Mouse (Mus musculus) brown adipose tissue, adult 24 weeks (tissue): ENCODE measurements at regions not wholly inside any gene's neighbourhood (a gene's known extent, or its start where the extent isn't known, plus 50 kb on each side); places are given as distances from the start of the nearest gene placed in this dataset.
A peak's percentile ranks its signal among the peaks of the same experiment; 100 is the strongest.

ENCODE experiments used
- H3K27ac ChIP-seq: fragments of 200-500 bp; replicated peaks from 2 replicates; pipeline ENCODE4 v1.5.1; 2012; ENCODE audit warnings: low read depth, mild to moderate bottlenecking, low read length
- H3K4me1 ChIP-seq: fragments of 200-500 bp; 2 replicates; pipeline ENCODE4 v1.6.1; 2012; ENCODE audit warnings: low read length, mixed read lengths; ENCODE audit not compliant: control insufficient read depth, insufficient read depth, insufficient read length
- H3K4me3 ChIP-seq: fragments of 200-500 bp; 2 replicates; pipeline ENCODE4 v1.5.1; 2012; ENCODE audit warnings: low read depth, mild to moderate bottlenecking, low read length, moderate library complexity; ENCODE audit not compliant: insufficient read depth

- Histone ChIP-seq H3K4me1 (peaks cover 6% of the 10 kb centered on the region; the same call in 1 of the 2 replicates), H3K27ac (no peak overlapping the region), H3K4me3 (no peak overlapping the region)
These were observed 198.5 kb downstream of the Hlx start for GRCm38 (mm10) chr1:184533870-184534269.

DNA sequence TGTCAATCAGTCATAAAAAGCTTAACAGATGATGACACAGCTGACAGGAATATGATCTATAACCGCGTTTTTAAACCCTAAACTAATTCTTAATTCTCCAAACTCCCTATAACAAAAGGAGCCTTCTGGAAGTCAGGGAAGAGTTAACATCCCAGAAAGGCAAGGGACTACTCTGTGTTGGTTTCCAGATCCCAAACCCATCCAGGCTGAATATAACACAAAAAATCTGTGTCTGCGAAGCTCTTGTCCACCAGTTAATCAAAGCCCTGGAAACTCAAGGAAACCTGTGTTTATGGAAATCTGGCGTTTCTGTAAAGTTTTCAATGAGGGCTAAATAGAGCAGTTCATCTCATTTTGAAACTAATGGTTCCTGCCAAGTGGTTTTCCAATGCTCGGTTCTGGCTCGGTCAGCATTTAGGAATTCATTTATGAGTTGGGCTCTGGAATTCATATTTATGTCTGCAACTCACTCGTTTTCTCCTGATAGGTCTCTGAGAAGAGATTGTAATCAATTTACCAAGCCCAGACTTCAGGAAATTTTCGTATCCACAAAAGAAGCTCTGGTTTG, 199.8 kb downstream of the Hlx start:
- Histone ChIP-seq H3K4me3 (no peak overlapping the region), H3K4me1 (peaks cover 6% of the 10 kb centered on the region; the same call in 1 of the 2 replicates), H3K27ac (peak overlapping the region; percentile 27)

DNA sequence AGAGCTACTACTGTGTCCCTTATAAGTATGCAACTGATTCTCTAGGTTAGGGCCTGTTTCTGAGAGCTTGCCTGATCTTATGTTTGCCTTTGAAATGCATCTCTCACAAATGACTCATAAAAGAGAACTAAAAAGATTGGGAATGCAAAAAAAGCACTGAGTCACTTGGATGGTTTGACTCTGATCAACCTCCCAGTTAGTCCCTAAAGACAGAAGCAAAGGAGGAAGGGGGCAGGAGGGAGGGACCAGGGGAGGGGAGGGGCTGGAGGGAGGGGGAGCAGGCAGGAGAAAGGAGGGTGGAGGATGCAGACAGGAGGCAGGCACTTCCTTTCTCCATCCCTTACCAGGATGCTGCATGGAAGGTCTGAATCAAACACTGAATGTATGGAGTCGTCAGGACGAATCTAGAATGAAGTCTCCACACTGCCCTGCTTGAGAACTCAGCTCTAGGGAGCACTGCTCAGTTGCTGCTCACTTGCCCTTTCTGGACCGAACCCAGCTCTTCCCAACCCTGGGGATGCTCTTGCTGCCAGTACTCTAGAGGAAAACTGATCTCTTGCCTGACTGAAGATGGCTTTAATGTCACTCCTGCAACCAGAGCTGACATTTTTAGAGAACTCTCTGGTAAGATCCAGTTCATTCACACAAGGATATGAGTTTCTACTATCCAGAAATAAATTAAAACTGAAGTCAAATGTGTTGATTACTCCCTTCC, 201.7 kb downstream of the Hlx start:
- H3K27ac ChIP-seq = no peak overlapping the region
- no peak overlapping the region for H3K4me3 ChIP-seq
- peaks cover 2% of the 10 kb centered on the region; the same call in 1 of the 2 replicates for H3K4me1 ChIP-seq

- no peak overlapping the region for H3K27ac ChIP-seq
- peaks cover 6% of the 10 kb centered on the region for H3K4me1 ChIP-seq
- H3K4me3 ChIP-seq = no peak overlapping the region
These were observed 206.7 kb downstream of the Hlx start for GRCm38 (mm10) chr1:184525740-184526139.

DNA sequence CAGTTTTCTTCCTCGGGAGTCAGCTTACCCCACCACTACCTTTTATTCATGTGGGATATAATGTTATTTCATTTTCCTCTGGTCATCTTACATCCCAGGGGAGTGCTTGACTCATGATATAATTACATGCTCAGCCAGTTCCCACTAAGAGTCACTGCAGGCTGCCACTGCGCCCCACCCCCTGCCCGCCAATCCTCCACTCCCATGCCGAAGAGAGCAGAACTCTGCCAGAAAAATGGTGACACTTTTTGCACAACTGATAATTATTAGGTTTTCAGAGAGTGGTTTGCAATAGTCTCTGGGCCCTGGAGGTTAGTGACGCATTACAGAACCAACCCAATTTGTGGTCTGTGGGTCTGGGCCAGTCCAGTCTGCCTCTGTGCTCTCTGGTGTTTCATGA, 212.9 kb downstream of the Hlx start:
- Histone ChIP-seq H3K27ac (peak overlapping the region; percentile 99), H3K4me3 (no peak overlapping the region), H3K4me1 (peaks cover 16% of the 10 kb centered on the region)

DNA sequence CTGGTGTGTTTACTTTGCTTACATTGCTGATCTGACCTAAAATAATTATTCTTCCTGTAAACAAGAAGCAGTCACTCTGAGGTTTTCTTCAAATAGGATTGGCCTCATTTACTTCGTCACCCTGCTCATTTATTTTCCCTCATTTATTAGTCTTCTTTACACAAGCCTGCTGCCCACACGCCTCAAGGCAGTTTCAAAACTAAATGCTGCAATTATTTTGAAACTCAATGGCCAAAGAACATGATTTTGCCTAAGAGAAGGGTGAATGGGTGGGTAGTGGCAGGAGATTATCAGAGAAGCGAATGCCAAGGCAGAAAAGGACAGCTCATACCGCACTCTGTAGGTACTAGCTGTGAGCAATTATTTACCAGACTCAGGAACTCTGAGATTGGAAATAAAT, 227.8 kb downstream of the Hlx start:
- Histone ChIP-seq H3K27ac (no peak overlapping the region), H3K4me3 (no peak overlapping the region), H3K4me1 (no peaks in the 10 kb centered on the region)

DNA sequence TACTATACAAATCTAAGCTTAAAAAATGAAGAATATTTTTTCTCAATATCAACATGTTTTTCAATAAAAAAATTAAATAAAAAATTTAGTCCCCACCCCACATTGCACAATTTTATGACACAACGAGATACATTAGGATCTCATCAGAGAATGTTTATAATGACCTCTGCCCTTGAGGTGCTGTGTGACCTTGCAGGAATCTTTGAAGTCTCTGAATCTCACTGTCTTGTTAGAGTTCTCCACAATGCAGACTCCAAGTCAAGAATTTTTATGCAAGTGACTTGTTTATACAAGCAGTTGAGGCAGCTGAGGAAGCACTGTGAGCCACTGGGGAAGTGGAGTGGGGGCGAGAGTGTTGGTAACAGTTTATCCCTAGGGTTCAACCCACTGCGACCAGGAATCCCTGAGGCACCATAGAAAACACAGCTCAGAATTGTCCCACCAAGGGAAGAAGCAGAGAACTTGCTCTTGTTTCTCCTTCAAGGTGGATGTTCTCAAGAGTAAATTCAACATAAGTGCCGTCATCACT, 228.5 kb downstream of the Hlx start:
- H3K4me3 ChIP-seq = no peak overlapping the region
- H3K4me1 ChIP-seq = peaks cover 4% of the 10 kb centered on the region; the same call in 1 of the 2 replicates
- no peak overlapping the region for H3K27ac ChIP-seq

DNA sequence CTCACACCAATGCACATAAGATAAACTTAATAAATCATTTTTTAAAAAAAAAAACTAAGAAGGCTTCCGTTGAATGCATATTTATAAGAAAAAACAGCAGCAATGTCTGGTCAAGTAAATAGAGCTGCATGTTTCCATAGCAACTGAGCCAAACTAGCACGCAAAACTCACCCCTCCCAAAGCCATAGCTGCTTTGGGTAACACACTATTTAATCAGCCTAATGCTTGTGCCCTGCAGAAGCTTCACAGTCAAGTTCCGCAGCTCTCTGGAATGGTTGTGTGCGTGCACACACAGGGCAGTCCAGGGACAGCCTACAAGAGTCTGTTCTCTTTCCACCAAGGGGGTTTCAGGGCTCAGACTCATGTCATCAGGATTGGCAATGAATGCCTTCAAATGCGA, 231.7 kb downstream of the Hlx start:
- Histone ChIP-seq H3K4me3 (no peak overlapping the region), H3K4me1 (peaks cover 4% of the 10 kb centered on the region; the same call in 1 of the 2 replicates), H3K27ac (no peak overlapping the region)

GRCm38 (mm10) chr1:184498909-184499525, 233.4 kb downstream of the Hlx start:
- Histone ChIP-seq H3K4me1 (peaks cover 4% of the 10 kb centered on the region; the same call in 1 of the 2 replicates), H3K27ac (no peak overlapping the region), H3K4me3 (no peak overlapping the region)

- H3K4me3 ChIP-seq = no peak overlapping the region
- H3K27ac ChIP-seq = no peak overlapping the region
- peaks cover 4% of the 10 kb centered on the region; the same call in 1 of the 2 replicates for H3K4me1 ChIP-seq
These were observed 235.4 kb downstream of the Hlx start for GRCm38 (mm10) chr1:184497007-184497406.

DNA sequence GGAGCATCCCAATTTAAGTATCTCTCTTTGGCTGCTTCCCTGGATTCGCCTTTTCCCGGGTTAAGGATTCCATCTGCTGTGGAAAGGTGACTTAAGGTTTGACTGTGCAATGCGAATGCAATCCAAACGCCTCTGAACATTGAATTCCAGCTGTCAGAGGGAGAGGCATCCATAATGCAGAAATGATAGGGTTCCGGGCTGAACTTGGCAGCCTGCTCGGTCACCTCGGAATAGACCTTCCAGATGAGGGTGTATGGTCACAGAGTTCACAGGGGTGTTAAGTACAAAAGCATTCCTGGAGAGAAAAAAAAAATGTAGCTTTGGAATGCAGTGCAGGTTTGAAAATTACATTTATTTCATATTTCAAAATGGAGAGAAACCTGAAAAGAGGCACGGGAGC, 238.6 kb downstream of the Hlx start:
- no peak overlapping the region for H3K27ac ChIP-seq
- H3K4me3 ChIP-seq = no peak overlapping the region
- no peaks in the 10 kb centered on the region for H3K4me1 ChIP-seq

- no peak overlapping the region for H3K27ac ChIP-seq
- no peak overlapping the region for H3K4me3 ChIP-seq
- no peaks in the 10 kb centered on the region for H3K4me1 ChIP-seq
These were observed 240.3 kb downstream of the Hlx start for GRCm38 (mm10) chr1:184492115-184492514.

DNA sequence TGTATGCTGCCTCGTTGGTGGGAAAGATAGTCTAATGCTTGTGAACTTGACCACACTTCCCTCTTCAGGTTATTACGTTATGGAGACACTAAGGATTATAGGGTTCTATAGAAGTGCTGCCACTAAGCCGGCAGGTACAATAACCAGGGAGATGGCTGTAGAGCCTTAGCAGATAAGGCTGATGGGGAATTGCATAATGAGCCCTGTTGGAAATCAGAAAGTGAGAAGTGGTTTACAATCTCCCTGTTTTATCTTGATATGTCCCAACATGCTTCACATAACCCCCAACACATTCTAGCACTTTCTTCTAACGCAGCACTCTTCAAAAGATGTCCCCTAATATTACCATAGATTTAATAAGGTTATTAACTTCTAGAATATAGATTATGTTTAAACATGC, 241.2 kb downstream of the Hlx start:
- no peak overlapping the region for H3K27ac ChIP-seq
- H3K4me3 ChIP-seq = no peak overlapping the region
- no peaks in the 10 kb centered on the region for H3K4me1 ChIP-seq

GRCm38 (mm10) chr1:184487409-184487808, 245.0 kb downstream of the Hlx start:
- Histone ChIP-seq H3K4me1 (no peaks in the 10 kb centered on the region), H3K27ac (no peak overlapping the region), H3K4me3 (no peak overlapping the region)

GRCm38 (mm10) chr1:184484801-184485200, 247.6 kb downstream of the Hlx start:
- no peak overlapping the region for H3K4me3 ChIP-seq
- no peak overlapping the region for H3K27ac ChIP-seq
- no peaks in the 10 kb centered on the region for H3K4me1 ChIP-seq
